ENCODE assay signal across 7 mouse cellular contexts in the genomic region with DNA sequence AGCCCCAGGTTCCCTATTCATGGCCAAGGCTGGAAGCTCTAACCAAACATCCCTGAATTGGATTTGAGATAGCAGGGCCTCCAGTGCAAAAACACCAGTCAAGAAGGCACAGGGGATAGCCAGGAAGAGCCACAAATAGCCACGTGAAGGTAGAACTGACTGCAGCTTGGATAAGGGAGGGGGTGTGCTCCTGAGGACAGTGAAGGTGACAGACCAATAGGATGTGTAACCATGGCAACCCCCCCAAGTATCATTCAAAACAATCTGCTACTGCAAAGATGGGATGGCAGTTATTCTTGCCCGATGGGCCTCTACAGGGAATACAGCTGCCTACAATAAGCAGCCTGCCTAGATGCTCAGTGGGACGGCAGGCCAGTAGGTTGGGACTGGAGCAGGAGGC. TPM values are rescaled to one million over a fixed set of nuclear protein-coding genes. Genes with fewer than 3 reads are reported as not detected.
A peak's percentile ranks its signal among the peaks of the same experiment; 100 is the strongest.
DNase-seq lines count a peak whose midpoint lies in the region; ATAC-seq and TF ChIP-seq lines count a peak whose summit lies in the region.

No protein-coding gene starts in this region.

- peaks cover 12% of the 10 kb centered on the region for H3K79me2 ChIP-seq in liver, adult 2 months (ENCODE audit: control insufficient read depth, insufficient read depth, low read length)

- no peak overlapping the region for H3K9ac ChIP-seq in liver, adult 2 months (ENCODE audit: low read depth, low read length)
- H3K9ac ChIP-seq in forebrain, postnatal 0 days: peak overlapping the region; percentile 77; the same call in 1 of the 2 replicates
- no peak overlapping the region for H3K9ac ChIP-seq in liver, embryonic 15.5 days
- H3K9ac ChIP-seq in stomach, embryonic 16.5 days (ENCODE audit: low read length): peak overlapping the region; percentile 71; the same call in 1 of the 2 replicates

- WGBS in liver, adult 2 months: 64% methylated on average over 3 of the region's 3 CpGs
- 15% methylated on average over 3 of the region's 3 CpGs for WGBS in forebrain, postnatal 0 days
- WGBS in liver, embryonic 15.5 days (ENCODE audit: insufficient replicate concordance): 48% methylated on average over 3 of the region's 3 CpGs
- WGBS in stomach, embryonic 16.5 days: 56% methylated on average over 3 of the region's 3 CpGs

- H3K4me1 ChIP-seq in liver, adult 2 months (ENCODE audit: control insufficient read depth, insufficient read depth, low read length): peaks cover 50% of the 10 kb centered on the region
- peaks cover 27% of the 10 kb centered on the region for H3K4me1 ChIP-seq in forebrain, postnatal 0 days (ENCODE audit: insufficient read depth)
- H3K4me1 ChIP-seq in liver, embryonic 15.5 days (replicated peaks): peaks cover 82% of the 10 kb centered on the region
- H3K4me1 ChIP-seq in stomach, embryonic 16.5 days (ENCODE audit: control insufficient read depth, insufficient read depth, low read length): peaks cover 34% of the 10 kb centered on the region

- no peak for TF ChIP-seq POLR2A in liver, adult 2 months (IDR thresholded peaks at IDR 0.05; ENCODE audit: extremely low read depth, insufficient read depth, low read length)

- peak overlapping the region; percentile 89 for H3K4me2 ChIP-seq in forebrain, postnatal 0 days (ENCODE audit: low read depth)
- peak overlapping the region; percentile 75; the same call in 1 of the 2 replicates for H3K4me2 ChIP-seq in liver, embryonic 15.5 days
- H3K4me2 ChIP-seq in stomach, embryonic 16.5 days (ENCODE audit: low read depth, low read length): 0 out of 2 replicates have a peak overlapping the region, but pooled peaks have one; percentile 64

- no peaks in the 10 kb centered on the region for H3K9me3 ChIP-seq in forebrain, postnatal 0 days (ENCODE audit: low read length)
- H3K9me3 ChIP-seq in liver, embryonic 15.5 days (replicated peaks): no peaks in the 10 kb centered on the region
- no peaks in the 10 kb centered on the region for H3K9me3 ChIP-seq in stomach, embryonic 16.5 days (replicated peaks; ENCODE audit: control insufficient read depth, low read length)

- 0 out of 2 replicates have a peak, but pooled peaks cover 2% of the 10 kb centered on the region for H3K36me3 ChIP-seq in liver, adult 2 months (ENCODE audit: control insufficient read depth, insufficient read depth, low read length)
- H3K36me3 ChIP-seq in forebrain, postnatal 0 days (ENCODE audit: insufficient read depth): peaks cover 38% of the 10 kb centered on the region
- H3K36me3 ChIP-seq in liver, embryonic 15.5 days (replicated peaks): peaks cover 56% of the 10 kb centered on the region
- H3K36me3 ChIP-seq in stomach, embryonic 16.5 days (ENCODE audit: control insufficient read depth, insufficient read depth, low read length): peaks cover 34% of the 10 kb centered on the region

- no peak for DNase-seq in liver, adult 2 months (ENCODE audit: extremely low read depth, low read depth, low spot score)
- no peak for DNase-seq in liver
- no peak for DNase-seq in forebrain, postnatal 0 days
- DNase-seq in spleen, postnatal 14 days (ENCODE audit: low spot score in 2 of 2): no peak
- DNase-seq in frontal cortex, postnatal 14 days (ENCODE audit: low spot score in 2 of 2): no peak

- H3K27me3 ChIP-seq in liver, adult 2 months (ENCODE audit: control insufficient read depth, insufficient read depth, low read length): no peaks in the 10 kb centered on the region
- H3K27me3 ChIP-seq in forebrain, postnatal 0 days (ENCODE audit: insufficient read depth, low read length): no peaks in the 10 kb centered on the region
- no peaks in the 10 kb centered on the region for H3K27me3 ChIP-seq in liver, embryonic 15.5 days
- H3K27me3 ChIP-seq in stomach, embryonic 16.5 days (ENCODE audit: control insufficient read depth, insufficient read depth, low read length): no peaks in the 10 kb centered on the region

- 0 out of 2 replicates have a peak overlapping the region, but pooled peaks have one; percentile 6 for H3K27ac ChIP-seq in liver, adult 2 months (replicated peaks; ENCODE audit: insufficient read depth, low read depth, low read length)
- peak overlapping the region; percentile 84 for H3K27ac ChIP-seq in forebrain, postnatal 0 days (ENCODE audit: low read depth, low read length)
- no peak overlapping the region for H3K27ac ChIP-seq in liver, embryonic 15.5 days (replicated peaks)
- no peak overlapping the region for H3K27ac ChIP-seq in stomach, embryonic 16.5 days (ENCODE audit: low read length)

- no peak for ATAC-seq in forebrain, postnatal 0 days
- ATAC-seq in liver, embryonic 15.5 days (ENCODE audit: insufficient read depth): no peak
- ATAC-seq in stomach, embryonic 16.5 days (ENCODE audit: insufficient read depth, low FRiP score): no peak

- no peak for TF ChIP-seq CTCF in liver, adult 2 months (IDR thresholded peaks at IDR 0.05; ENCODE audit: low read depth, low read length)
- TF ChIP-seq CTCF in forebrain, postnatal 0 days (IDR thresholded peaks at IDR 0.05; ENCODE audit: low read depth): no peak

- H3K4me3 ChIP-seq in liver, adult 2 months (ENCODE audit: insufficient read depth, low read depth, low read length): no peak overlapping the region
- no peak overlapping the region for H3K4me3 ChIP-seq in forebrain, postnatal 0 days (ENCODE audit: low read depth, low read length)
- no peak overlapping the region for H3K4me3 ChIP-seq in liver, embryonic 15.5 days (replicated peaks)
- H3K4me3 ChIP-seq in stomach, embryonic 16.5 days (replicated peaks; ENCODE audit: low read length): no peak overlapping the region

RNA-seq across cellular contexts. Expression of a gene that starts 0.4 kb away (rescaled TPM):
- 0.40 and 0.74 TPM in 2 replicates for total RNA-seq in liver, adult 2 months (2014; rRNA removed)
- 3.8 and 5.5 TPM in 2 replicates for polyA plus RNA-seq in liver, adult 2 months (2012; rRNA removed)
- 85.4 and 90.7 TPM in 2 replicates for total RNA-seq in forebrain, postnatal 0 days (2014; rRNA removed)
- 77.6 and 83.3 TPM in 2 replicates for polyA plus RNA-seq in forebrain, postnatal 0 days (2015; fragmentation: Nextera tagmentation; extraction: Ambion mirVana)
- polyA plus RNA-seq in liver, embryonic 15.5 days (2015; fragmentation: Nextera tagmentation; extraction: Ambion mirVana): 0.25 and 0.48 TPM in 2 replicates
- 2.5 and 2.8 TPM in 2 replicates for polyA plus RNA-seq in stomach, embryonic 16.5 days (2015; fragmentation: Nextera tagmentation; extraction: Ambion mirVana)

RNA-seq across cellular contexts. Expression of a gene that starts 4.0 kb away (rescaled TPM):
- total RNA-seq in liver, adult 2 months (2014; rRNA removed): 2.7 and 4.8 TPM in 2 replicates
- 19.1 and 26.9 TPM in 2 replicates for polyA plus RNA-seq in liver, adult 2 months (2012; rRNA removed)
- 23.2 and 23.8 TPM in 2 replicates for total RNA-seq in forebrain, postnatal 0 days (2014; rRNA removed)
- polyA plus RNA-seq in forebrain, postnatal 0 days (2015; fragmentation: Nextera tagmentation; extraction: Ambion mirVana): 9.2 and 12.3 TPM in 2 replicates
- polyA plus RNA-seq in liver, embryonic 15.5 days (2015; fragmentation: Nextera tagmentation; extraction: Ambion mirVana): 0.46 and 0.52 TPM in 2 replicates
- polyA plus RNA-seq in stomach, embryonic 16.5 days (2015; fragmentation: Nextera tagmentation; extraction: Ambion mirVana): 2.7 and 3.4 TPM in 2 replicates

RNA-seq across cellular contexts. Expression of a gene that starts 4.3 kb away (rescaled TPM):
- total RNA-seq in liver, adult 2 months (2014; rRNA removed): 50.4 and 55.3 TPM in 2 replicates
- polyA plus RNA-seq in liver, adult 2 months (2012; rRNA removed): 81.3 and 94.4 TPM in 2 replicates
- 237 and 238 TPM in 2 replicates for total RNA-seq in forebrain, postnatal 0 days (2014; rRNA removed)
- 314 and 324 TPM in 2 replicates for polyA plus RNA-seq in forebrain, postnatal 0 days (2015; fragmentation: Nextera tagmentation; extraction: Ambion mirVana)
- polyA plus RNA-seq in liver, embryonic 15.5 days (2015; fragmentation: Nextera tagmentation; extraction: Ambion mirVana): 114 and 130 TPM in 2 replicates
- polyA plus RNA-seq in stomach, embryonic 16.5 days (2015; fragmentation: Nextera tagmentation; extraction: Ambion mirVana): 312 and 314 TPM in 2 replicates

RNA-seq across cellular contexts. Expression of a gene that starts 7.1 kb away (rescaled TPM):
- 18.0 and 20.9 TPM in 2 replicates for total RNA-seq in liver, adult 2 months (2014; rRNA removed)
- 63.0 and 71.1 TPM in 2 replicates for polyA plus RNA-seq in liver, adult 2 months (2012; rRNA removed)
- total RNA-seq in forebrain, postnatal 0 days (2014; rRNA removed): 35.4 and 53.1 TPM in 2 replicates
- polyA plus RNA-seq in forebrain, postnatal 0 days (2015; fragmentation: Nextera tagmentation; extraction: Ambion mirVana): 8.1 and 11.3 TPM in 2 replicates
- polyA plus RNA-seq in liver, embryonic 15.5 days (2015; fragmentation: Nextera tagmentation; extraction: Ambion mirVana): 10.8 and 12.6 TPM in 2 replicates
- polyA plus RNA-seq in stomach, embryonic 16.5 days (2015; fragmentation: Nextera tagmentation; extraction: Ambion mirVana): 22.4 and 23.5 TPM in 2 replicates

RNA-seq across cellular contexts. Expression of a gene that starts 8.9 kb away (rescaled TPM):
- 25.6 and 30.5 TPM in 2 replicates for total RNA-seq in liver, adult 2 months (2014; rRNA removed)
- polyA plus RNA-seq in liver, adult 2 months (2012; rRNA removed): 75.0 and 78.4 TPM in 2 replicates
- total RNA-seq in forebrain, postnatal 0 days (2014; rRNA removed): 44.3 and 52.2 TPM in 2 replicates
- 46.7 and 49.5 TPM in 2 replicates for polyA plus RNA-seq in forebrain, postnatal 0 days (2015; fragmentation: Nextera tagmentation; extraction: Ambion mirVana)
- polyA plus RNA-seq in liver, embryonic 15.5 days (2015; fragmentation: Nextera tagmentation; extraction: Ambion mirVana): 19.6 and 25.2 TPM in 2 replicates
- 56.7 and 58.1 TPM in 2 replicates for polyA plus RNA-seq in stomach, embryonic 16.5 days (2015; fragmentation: Nextera tagmentation; extraction: Ambion mirVana)

Comparison
In these comparisons a context has a peak if more than half of its experiments do, and no peak if none do; other contexts are left out.
1. H3K27ac ChIP-seq: peak in liver, adult 2 months (single experiment) and forebrain, postnatal 0 days (single experiment); none in liver, embryonic 15.5 days (single experiment) and stomach, embryonic 16.5 days (single experiment).
2. H3K9ac ChIP-seq: peak in forebrain, postnatal 0 days (single experiment) and stomach, embryonic 16.5 days (single experiment); none in liver, adult 2 months (single experiment) and liver, embryonic 15.5 days (single experiment).
3. RNA of a gene that starts 0.4 kb away (polyA plus RNA-seq): 77.6 to 83.3 TPM in forebrain, postnatal 0 days; 3.8 to 5.5 TPM in liver, adult 2 months, 2.5 to 2.8 TPM in stomach, embryonic 16.5 days and 0.25 to 0.48 TPM in liver, embryonic 15.5 days; every median in the first group is over 10 times any median in the second.
4. Peak in every context shown above with its lines, with median percentiles within 50 percentile points of each other: H3K4me2 ChIP-seq.